Mouse (Mus musculus) midbrain, embryonic 15.5 days (tissue): ENCODE measurements around the gene Faf1. TPM values are rescaled to one million over a fixed set of nuclear protein-coding genes. Genes with fewer than 3 reads are reported as not detected.

ENCODE experiments used
- ATAC-seq: fragments of 200-750 bp; cut with Nextera tagmentation; replicated peaks from 2 replicates; pipeline ENCODE4 v1.8.0; 2017; ENCODE audit warnings: moderate TSS enrichment
- H3K27ac ChIP-seq: fragments of 300-500 bp; sonication (generic); 2 replicates; pipeline ENCODE4 v1.5.1; 2015; ENCODE audit warnings: mild to moderate bottlenecking, inconsistent platforms
- H3K27me3 ChIP-seq: fragments of 300-500 bp; sonication (generic); replicated peaks from 2 replicates; pipeline ENCODE4 v1.6.1; 2015; ENCODE audit warnings: inconsistent platforms
- H3K36me3 ChIP-seq: fragments of 300-500 bp; sonication (generic); replicated peaks from 2 replicates; pipeline ENCODE4 v1.6.1; 2015; ENCODE audit warnings: inconsistent platforms
- H3K4me1 ChIP-seq: fragments of 300-500 bp; sonication (generic); 2 replicates; pipeline ENCODE4 v1.6.1; 2015; ENCODE audit warnings: inconsistent platforms
- H3K4me2 ChIP-seq: fragments of 300-500 bp; sonication (generic); 2 replicates; pipeline ENCODE4 v1.6.1; 2015; ENCODE audit warnings: inconsistent platforms, mild to moderate bottlenecking, moderate library complexity
- H3K4me3 ChIP-seq: fragments of 300-500 bp; sonication (generic); 2 replicates; pipeline ENCODE4 v1.5.1; 2015; ENCODE audit warnings: mild to moderate bottlenecking, inconsistent platforms
- H3K9ac ChIP-seq: fragments of 300-500 bp; sonication (generic); 2 replicates; pipeline ENCODE4 v1.6.1; 2015; ENCODE audit warnings: mild to moderate bottlenecking, inconsistent platforms
- H3K9me3 ChIP-seq: fragments of 300-500 bp; sonication (generic); 2 replicates; pipeline ENCODE4 v1.6.1; 2016; ENCODE audit warnings: inconsistent platforms
- WGBS: fragments of 180-500 bp; shearing (Covaris S2); methylation state at CpG from one replicate; pipeline ENCODE4 v1.1.7; 2015; ENCODE audit warnings: mixed read lengths; 5-methylcytosine and 5-hydroxymethylcytosine counted together
- polyA plus RNA-seq: library from polyadenylated mRNA; unstranded; fragments of >200 nt; fragmentation: Nextera tagmentation; extraction: Ambion mirVana; gene quantifications from 2 replicates; pipeline ENCODE4 v1.2.1, GENCODE M21; 2015

Gene Faf1
- polyA plus RNA-seq, 1 experiment from 2014 or later = 31.5 TPM

DNA sequence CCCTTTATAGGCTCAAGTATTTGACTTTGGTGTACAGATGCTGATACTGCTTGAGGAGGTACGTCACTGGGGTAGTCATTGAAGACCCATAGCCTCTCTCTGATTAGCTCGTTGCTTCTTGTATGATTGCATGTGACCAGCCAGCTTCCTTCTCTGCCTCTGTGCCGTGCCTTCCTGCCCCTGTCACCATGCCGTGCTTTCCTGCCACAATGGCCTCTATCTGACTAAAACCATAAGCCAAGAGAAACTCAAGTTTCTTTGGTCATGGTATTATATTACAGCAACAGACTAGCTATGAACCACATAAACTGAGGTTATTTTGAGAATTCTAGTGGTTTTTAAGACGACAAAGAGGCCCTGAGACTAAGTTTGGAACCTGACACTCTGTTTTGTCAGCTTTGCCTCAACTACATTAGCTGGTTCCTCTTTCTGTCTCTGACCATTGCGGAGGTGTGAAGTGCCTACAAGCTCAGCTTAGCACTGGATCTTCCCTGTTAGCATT lies 211.5 kb downstream of the Faf1 start:
- WGBS = 92% methylated on average over 6 of the region's 6 CpGs
- H3K9me3 ChIP-seq = no peaks in the 10 kb centered on the region; the same call in 1 of the 2 replicates
- H3K36me3 ChIP-seq = peaks cover 13% of the 10 kb centered on the region; the same call in 1 of the 2 replicates
- ATAC-seq = no peak
- no peak overlapping the region for H3K4me2 ChIP-seq
- H3K9ac ChIP-seq = no peak overlapping the region
- no peaks in the 10 kb centered on the region for H3K27me3 ChIP-seq
- H3K4me3 ChIP-seq = no peak overlapping the region
- H3K27ac ChIP-seq = no peak overlapping the region
- no peaks in the 10 kb centered on the region for H3K4me1 ChIP-seq

DNA sequence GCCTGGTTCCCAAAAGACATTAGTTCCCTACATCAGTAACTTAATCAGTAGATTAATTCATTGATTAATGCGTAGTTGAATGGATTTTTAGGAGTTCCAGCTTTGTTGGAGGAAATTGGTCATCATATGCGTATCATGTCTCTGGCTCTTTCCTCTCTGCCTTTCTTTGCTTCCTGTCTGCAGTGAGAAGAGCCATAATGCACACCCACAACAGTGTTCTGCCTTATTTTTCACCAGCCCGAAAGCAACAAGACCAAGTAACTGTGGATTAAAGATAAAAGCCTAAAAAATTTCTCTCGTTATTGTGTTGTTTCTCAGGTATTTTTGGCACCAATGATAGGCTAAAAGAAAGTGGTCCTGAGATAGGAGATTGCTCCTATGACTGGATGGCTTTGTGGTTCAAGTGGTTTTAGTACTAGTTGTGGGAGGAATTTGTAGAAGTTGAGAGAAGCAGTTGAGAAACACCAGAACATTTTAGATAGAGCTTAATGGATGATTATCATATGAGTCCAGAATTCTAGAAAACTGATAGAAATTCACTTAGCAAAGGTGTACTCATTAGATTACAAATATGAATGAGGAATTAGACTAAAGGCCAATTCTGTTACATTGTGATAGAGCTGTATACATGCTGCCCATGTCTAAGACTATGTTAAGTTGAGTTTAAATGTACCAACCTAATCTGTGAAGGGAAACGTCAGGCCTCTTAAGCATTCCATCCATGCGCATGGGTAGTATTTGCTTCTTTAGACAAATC lies 221.6 kb downstream of the Faf1 start:
- Histone ChIP-seq H3K9ac (no peak overlapping the region), H3K4me1 (no peaks in the 10 kb centered on the region), H3K4me2 (no peak overlapping the region), H3K4me3 (no peak overlapping the region), H3K9me3 (no peaks in the 10 kb centered on the region), H3K27me3 (no peaks in the 10 kb centered on the region), H3K27ac (no peak overlapping the region), H3K36me3 (no peaks in the 10 kb centered on the region)
- WGBS = 93% methylated on average over 6 of the region's 6 CpGs
- ATAC-seq = no peak

DNA sequence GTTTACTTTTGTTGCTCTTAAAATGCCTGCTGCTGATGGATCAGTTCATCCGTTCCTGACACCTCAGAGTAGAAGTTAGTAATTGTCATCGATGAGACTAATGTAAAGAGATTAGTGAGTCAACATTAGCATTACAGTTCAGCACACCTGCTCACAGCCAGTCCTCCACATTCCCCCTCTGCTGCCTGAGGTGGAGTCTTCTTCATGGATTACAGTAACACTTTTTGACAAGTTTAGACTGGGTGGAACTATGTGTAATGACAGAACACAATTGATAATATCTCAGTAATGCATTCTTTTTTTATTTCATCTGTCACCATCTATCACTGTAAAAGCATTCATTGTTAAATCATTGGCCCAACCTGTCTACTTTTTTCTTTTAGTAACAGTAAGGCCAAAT lies 224.7 kb downstream of the Faf1 start:
- WGBS = 67% methylated on average over 2 of the region's 2 CpGs
- Histone ChIP-seq H3K36me3 (no peaks in the 10 kb centered on the region), H3K9ac (no peak overlapping the region), H3K27me3 (no peaks in the 10 kb centered on the region), H3K4me3 (no peak overlapping the region), H3K27ac (no peak overlapping the region), H3K9me3 (no peaks in the 10 kb centered on the region), H3K4me1 (no peaks in the 10 kb centered on the region), H3K4me2 (no peak overlapping the region)
- ATAC-seq = no peak

DNA sequence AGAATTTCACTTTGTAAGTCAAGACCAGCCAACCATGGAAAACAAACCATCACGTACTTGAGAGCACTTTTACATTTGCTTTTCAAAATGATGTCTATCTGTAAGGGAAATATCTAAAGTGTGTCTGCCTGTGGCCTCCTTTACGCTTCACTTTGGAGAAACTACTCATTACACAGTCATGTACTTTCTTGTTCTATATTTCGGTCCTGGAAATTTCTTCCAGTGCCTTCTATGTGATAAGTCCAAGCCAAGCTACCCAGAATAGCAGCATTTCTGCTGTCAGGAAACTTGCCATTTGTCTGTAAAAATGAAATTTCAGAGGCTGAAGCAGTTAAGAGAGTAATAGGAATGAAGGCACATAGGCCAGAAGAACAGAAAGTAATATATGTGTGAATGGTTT lies 228.1 kb downstream of the Faf1 start:
- Histone ChIP-seq H3K36me3 (no peaks in the 10 kb centered on the region), H3K4me1 (no peaks in the 10 kb centered on the region), H3K27ac (no peak overlapping the region), H3K4me2 (no peak overlapping the region), H3K9ac (no peak overlapping the region), H3K27me3 (no peaks in the 10 kb centered on the region), H3K9me3 (no peaks in the 10 kb centered on the region), H3K4me3 (no peak overlapping the region)
- WGBS = 93% methylated on average over 3 of the region's 3 CpGs
- ATAC-seq = no peak

DNA sequence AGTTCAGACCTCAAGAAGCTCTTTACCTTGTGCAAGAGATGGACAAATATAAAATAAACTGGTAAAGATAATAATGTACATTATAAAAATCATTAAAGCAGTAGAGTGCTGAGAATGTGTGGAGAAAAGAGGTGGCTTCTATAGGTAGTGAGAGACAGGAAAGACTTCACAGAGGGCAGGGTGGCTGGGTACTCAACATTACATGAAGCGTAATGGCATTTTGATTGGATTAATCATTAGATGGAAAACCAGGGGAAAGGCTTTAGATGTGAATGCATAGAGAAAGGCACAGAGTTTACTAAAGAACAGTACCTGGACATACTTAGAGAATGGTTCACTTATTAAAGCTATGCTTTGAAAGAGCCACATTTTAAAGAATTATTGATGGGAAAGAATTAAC lies 252.7 kb downstream of the Faf1 start:
- no peak overlapping the region for H3K27ac ChIP-seq
- no peak overlapping the region for H3K4me3 ChIP-seq
- H3K36me3 ChIP-seq = no peaks in the 10 kb centered on the region
- ATAC-seq = no peak
- H3K4me2 ChIP-seq = no peak overlapping the region
- H3K9ac ChIP-seq = no peak overlapping the region
- 91% methylated on average over 1 of the region's 1 CpGs for WGBS
- no peaks in the 10 kb centered on the region for H3K4me1 ChIP-seq
- no peaks in the 10 kb centered on the region for H3K27me3 ChIP-seq
- no peaks in the 10 kb centered on the region for H3K9me3 ChIP-seq

DNA sequence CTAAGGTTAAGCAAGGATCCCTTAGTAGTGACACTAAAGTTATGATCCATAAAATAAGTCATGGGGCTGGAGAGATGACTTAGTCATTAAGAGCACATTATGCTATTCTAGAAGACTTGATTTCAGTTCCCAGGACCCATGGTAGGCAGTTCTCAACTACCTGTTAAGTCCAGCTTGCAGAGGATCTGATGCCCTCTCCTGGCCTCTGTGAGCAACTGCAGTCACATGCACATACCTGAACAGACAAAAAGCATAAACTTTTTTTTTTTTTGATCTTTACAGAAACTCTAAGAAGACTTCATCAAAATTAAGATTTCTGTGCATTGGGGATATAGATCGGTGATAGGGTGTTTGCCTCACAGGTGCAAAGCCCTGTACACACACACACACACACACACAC lies 254.1 kb downstream of the Faf1 start:
- 92% methylated on average over 1 of the region's 1 CpGs for whole genome bisulfite sequencing
- no peaks in the 10 kb centered on the region for H3K27me3 ChIP-seq
- no peak for ATAC-seq
- H3K9ac ChIP-seq = no peak overlapping the region
- H3K4me3 ChIP-seq = no peak overlapping the region
- no peaks in the 10 kb centered on the region for H3K4me1 ChIP-seq
- no peaks in the 10 kb centered on the region for H3K36me3 ChIP-seq
- H3K27ac ChIP-seq = no peak overlapping the region
- no peak overlapping the region for H3K4me2 ChIP-seq
- H3K9me3 ChIP-seq = no peaks in the 10 kb centered on the region

DNA sequence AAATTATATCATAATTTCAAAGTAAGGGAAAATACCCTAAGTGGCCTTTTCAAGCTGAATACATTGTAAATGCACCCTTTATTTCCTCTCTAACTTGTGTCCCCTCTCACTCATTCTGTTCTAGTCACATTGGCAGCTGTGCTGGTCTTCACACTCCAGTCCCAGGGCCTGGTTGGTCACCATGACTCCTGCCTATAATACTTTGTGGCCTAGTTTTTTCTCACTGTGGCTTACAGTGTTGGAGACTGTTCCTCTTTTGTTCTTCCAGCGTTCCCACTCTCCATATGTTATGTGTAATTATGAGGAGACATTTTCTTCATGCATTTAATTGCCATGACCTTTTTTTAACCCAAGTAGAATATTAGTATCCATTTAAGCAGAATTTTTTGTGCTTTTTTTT lies 254.5 kb downstream of the Faf1 start:
- WGBS = 85% methylated on average over 1 of the region's 1 CpGs
- no peaks in the 10 kb centered on the region for H3K9me3 ChIP-seq
- H3K9ac ChIP-seq = no peak overlapping the region
- no peak overlapping the region for H3K4me2 ChIP-seq
- no peak overlapping the region for H3K27ac ChIP-seq
- no peak overlapping the region for H3K4me3 ChIP-seq
- H3K4me1 ChIP-seq = no peaks in the 10 kb centered on the region
- no peaks in the 10 kb centered on the region for H3K36me3 ChIP-seq
- no peaks in the 10 kb centered on the region for H3K27me3 ChIP-seq
- no peak for ATAC-seq

DNA sequence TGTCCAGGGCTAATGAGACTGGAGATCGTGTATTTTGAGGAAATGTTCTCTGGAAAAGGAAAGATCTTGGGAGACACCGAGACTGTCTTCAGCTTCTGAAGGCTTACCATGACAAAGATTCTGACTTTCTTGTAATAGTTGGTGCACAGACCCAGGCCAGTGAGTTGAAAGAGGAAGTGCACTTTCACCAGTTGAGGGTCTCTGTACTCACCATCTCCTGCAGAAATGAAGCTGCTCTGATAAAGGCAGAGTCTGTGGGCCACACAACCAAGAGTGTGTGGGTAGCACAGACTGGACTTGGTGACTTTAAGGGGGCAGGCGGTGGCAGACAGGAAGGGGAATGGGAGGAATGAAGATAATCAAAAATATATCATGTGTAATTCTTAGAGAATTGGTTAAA lies 260.2 kb downstream of the Faf1 start:
- H3K4me2 ChIP-seq = no peak overlapping the region
- 92% methylated on average over 3 of the region's 3 CpGs for WGBS
- H3K27ac ChIP-seq = no peak overlapping the region
- H3K36me3 ChIP-seq = no peaks in the 10 kb centered on the region
- no peaks in the 10 kb centered on the region for H3K4me1 ChIP-seq
- H3K9me3 ChIP-seq = no peaks in the 10 kb centered on the region
- H3K9ac ChIP-seq = no peak overlapping the region
- H3K27me3 ChIP-seq = no peaks in the 10 kb centered on the region
- H3K4me3 ChIP-seq = no peak overlapping the region
- no peak for ATAC-seq

DNA sequence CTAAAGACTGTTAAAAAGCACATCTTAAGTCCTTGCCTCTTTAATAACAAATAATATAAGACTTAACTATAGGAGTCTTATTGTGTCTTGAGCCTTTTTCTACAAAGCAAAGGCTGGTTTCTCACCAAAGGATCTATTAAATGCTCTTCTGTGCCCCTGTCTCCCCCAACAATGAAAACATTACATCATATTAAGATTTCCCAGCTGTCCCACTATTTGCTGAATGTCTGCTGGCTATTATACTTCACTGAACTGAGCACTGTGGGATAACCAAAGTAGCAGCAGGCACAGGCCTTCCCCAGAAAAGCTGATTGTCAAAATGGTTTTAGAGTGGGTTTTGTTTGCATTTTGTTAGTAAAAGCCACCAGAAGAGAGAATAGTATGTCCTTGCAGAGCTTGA lies 262.9 kb downstream of the Faf1 start:
- no peak for ATAC-seq
- Histone ChIP-seq H3K4me3 (no peak overlapping the region), H3K36me3 (no peaks in the 10 kb centered on the region), H3K4me2 (no peak overlapping the region), H3K9ac (no peak overlapping the region), H3K4me1 (no peaks in the 10 kb centered on the region), H3K27ac (no peak overlapping the region), H3K9me3 (no peaks in the 10 kb centered on the region), H3K27me3 (no peaks in the 10 kb centered on the region)

DNA sequence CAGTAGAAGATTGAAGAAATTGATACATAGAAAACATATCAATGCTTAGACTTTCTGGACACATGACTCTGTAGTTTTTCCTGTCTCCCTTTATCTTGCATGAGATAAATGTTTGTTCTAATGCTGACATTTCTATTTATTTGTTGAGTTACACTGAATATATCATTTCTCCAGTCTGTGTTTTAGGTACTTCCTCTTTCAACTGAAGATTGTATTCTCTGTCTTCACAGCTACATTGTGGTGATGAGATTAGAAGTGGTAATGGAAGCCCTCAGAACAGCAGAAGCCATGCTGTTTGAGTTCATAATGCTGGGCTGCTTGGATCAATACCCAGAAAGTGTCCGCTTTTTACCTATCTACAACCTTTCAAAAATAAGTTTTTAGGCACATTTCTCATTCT lies 269.2 kb downstream of the Faf1 start:
- Histone ChIP-seq H3K36me3 (0 out of 2 replicates have a peak, but pooled peaks cover 3% of the 10 kb centered on the region), H3K27me3 (no peaks in the 10 kb centered on the region), H3K4me2 (no peak overlapping the region), H3K4me1 (no peaks in the 10 kb centered on the region), H3K9ac (no peak overlapping the region), H3K4me3 (no peak overlapping the region), H3K27ac (no peak overlapping the region), H3K9me3 (no peaks in the 10 kb centered on the region)
- ATAC-seq = no peak
- 96% methylated on average over 1 of the region's 1 CpGs for WGBS

DNA sequence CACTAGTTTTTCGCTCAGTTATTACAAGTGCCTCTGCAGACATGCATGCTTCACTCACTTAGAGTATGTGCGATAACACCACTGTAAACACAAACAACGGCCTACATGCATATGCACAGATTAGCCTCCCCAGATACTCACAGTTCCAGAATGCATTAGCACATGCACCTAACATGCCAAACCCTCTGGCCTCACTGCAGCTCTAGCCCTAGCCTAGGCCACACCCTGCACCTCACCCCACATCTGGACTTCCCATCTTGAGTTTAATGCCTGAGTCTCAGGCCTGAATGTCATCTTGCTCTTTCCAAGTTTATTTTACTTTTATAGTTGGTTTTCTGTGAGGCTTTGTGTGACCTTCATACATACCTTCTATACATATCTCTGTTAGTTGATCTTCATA lies 272.9 kb downstream of the Faf1 start:
- Histone ChIP-seq H3K9ac (no peak overlapping the region), H3K36me3 (0 out of 2 replicates have a peak, but pooled peaks cover 3% of the 10 kb centered on the region), H3K27me3 (no peaks in the 10 kb centered on the region), H3K4me2 (no peak overlapping the region), H3K27ac (no peak overlapping the region), H3K4me1 (no peaks in the 10 kb centered on the region), H3K4me3 (no peak overlapping the region), H3K9me3 (no peaks in the 10 kb centered on the region)
- WGBS = 97% methylated on average over 3 of the region's 3 CpGs
- ATAC-seq = no peak

DNA sequence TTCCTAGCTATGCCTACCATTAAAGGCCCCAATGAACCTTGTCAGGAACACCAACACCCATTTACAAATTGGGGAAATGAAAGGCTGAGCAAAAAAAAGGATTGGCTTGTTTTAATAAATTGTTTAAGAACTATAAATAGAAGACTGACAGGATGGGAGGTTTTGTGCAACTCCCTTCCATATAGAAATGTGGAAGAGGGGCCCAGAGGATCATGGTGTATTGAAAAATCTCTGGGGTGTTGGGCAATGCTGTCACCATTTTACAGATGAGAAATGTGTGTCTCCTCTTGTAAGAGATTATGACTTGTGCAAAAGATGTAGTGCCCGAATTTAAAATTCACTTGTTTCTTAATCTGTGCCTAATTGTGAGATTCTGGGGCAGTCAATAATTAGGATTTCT lies 277.1 kb downstream of the Faf1 start:
- H3K27me3 ChIP-seq = no peaks in the 10 kb centered on the region
- WGBS = 97% methylated on average over 1 of the region's 1 CpGs
- ATAC-seq = no peak

DNA sequence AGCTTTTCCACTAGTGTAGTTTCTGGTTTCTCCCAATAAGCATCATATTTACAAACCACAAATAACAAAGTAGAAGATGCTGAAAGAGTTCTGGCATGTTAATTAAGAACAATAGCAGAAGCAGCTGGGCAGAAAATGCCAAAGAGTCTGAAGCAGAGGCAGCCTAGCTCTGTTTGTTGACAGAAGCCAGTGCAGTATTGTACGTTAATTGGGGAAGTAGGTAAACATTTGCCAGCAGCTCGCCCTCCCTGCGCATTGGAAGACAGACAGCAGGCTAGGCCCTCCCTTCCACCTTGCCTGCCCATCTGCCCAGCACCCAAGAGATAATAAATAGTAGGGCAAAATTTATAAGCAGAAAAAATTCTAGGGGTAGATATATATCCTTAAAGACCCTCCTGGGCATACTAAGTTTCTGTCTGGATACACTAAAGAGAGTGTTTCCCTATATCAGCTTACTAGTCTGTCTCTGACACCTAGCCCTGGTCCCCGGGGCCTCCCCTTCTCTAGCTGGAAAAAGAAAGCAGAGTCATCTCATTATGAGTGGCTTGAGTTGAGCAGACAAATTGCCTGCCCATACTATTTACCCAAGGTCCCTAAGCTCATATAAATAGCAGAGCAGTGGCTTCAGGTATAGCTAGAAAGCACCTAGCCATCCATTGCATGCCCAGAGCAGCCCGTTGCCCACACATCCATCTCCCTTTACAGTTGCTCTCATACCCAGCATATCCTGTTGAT lies 284.0 kb downstream of the Faf1 start:
- no peak overlapping the region for H3K4me2 ChIP-seq
- H3K4me3 ChIP-seq = no peak overlapping the region
- H3K27me3 ChIP-seq = no peaks in the 10 kb centered on the region
- no peaks in the 10 kb centered on the region for H3K9me3 ChIP-seq
- H3K27ac ChIP-seq = no peak overlapping the region
- ATAC-seq = no peak
- no peak overlapping the region for H3K9ac ChIP-seq
- H3K4me1 ChIP-seq = no peaks in the 10 kb centered on the region
- H3K36me3 ChIP-seq = no peaks in the 10 kb centered on the region
- 79% methylated on average over 5 of the region's 5 CpGs for WGBS

More for the DNA sequence above, 277.1 kb downstream of the Faf1 start:
- Histone ChIP-seq H3K36me3 (no peaks in the 10 kb centered on the region), H3K4me3 (no peak overlapping the region), H3K27ac (no peak overlapping the region), H3K4me1 (no peaks in the 10 kb centered on the region), H3K4me2 (no peak overlapping the region), H3K9me3 (no peaks in the 10 kb centered on the region), H3K9ac (no peak overlapping the region)
